In the genomic region with DNA sequence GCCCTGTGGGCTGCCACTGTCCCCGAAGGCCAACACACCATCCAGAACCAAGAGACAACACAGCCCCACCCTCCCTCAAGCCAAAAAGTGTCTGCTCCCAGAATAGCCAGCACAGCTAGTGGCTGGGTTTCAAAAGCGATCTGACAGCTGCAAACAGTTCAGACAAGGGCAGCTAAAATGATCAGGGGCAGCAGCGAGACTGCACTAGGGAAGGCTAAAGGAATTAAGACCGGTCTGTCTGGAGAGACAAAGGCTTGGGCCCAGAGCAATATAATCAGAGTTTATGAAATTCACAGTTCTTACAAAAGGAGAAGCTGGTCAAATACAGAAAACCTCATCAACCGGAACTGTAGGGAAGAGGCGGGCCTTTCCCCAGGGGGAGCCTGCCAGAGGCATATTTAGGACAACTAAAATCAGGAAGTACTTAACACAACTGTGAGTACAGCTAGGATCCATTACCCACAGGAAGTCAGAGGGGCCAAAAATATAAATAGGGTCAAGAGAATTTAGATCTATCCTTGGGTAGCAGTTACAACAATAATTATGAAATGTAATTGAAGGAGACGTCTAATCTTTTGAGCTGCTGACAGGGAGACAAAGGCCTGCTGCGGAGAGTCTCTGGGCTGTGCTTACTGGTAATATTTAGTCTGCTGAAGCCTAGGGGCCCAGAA, we compare ENCODE assay signal across 8 mouse cellular contexts. TPM values are rescaled to one million over a fixed set of nuclear protein-coding genes. Genes with fewer than 3 reads are reported as not detected.
A peak's percentile ranks its signal among the peaks of the same experiment; 100 is the strongest.
DNase-seq lines count a peak whose midpoint lies in the region; ATAC-seq and TF ChIP-seq lines count a peak whose summit lies in the region.

No protein-coding gene starts in this region.

- H3K9me3 ChIP-seq in embryonic facial prominence, embryonic 10.5 days, result peaks cover 7% of the 10 kb centered on the region; the same call in 1 of the 2 replicates
- no peaks in the 10 kb centered on the region for H3K9me3 ChIP-seq in heart, embryonic 12.5 days (replicated peaks)
- no peaks in the 10 kb centered on the region for H3K9me3 ChIP-seq in kidney, embryonic 14.5 days (ENCODE audit: control insufficient read depth, low read length)

- TF ChIP-seq CTCF in cerebellum, adult 2 months (IDR thresholded peaks at IDR 0.05; ENCODE audit: borderline replicate concordance, insufficient read depth, low read depth, low read length), result no peak

- 30% methylated on average over 8 of the region's 8 CpGs for WGBS in cerebellum, adult 2 months
- 30% methylated on average over 8 of the region's 8 CpGs for WGBS in embryonic facial prominence, embryonic 10.5 days
- WGBS in heart, embryonic 12.5 days, result 29% methylated on average over 8 of the region's 8 CpGs
- WGBS in kidney, embryonic 14.5 days, result 53% methylated on average over 8 of the region's 8 CpGs

- no peaks in the 10 kb centered on the region for H3K27me3 ChIP-seq in cerebellum, adult 2 months (ENCODE audit: control insufficient read depth, insufficient read depth, low read length)
- H3K27me3 ChIP-seq in embryonic facial prominence, embryonic 10.5 days (replicated peaks; ENCODE audit: low read depth, poor library complexity, severe bottlenecking), result peaks cover 53% of the 10 kb centered on the region
- peaks cover 14% of the 10 kb centered on the region for H3K27me3 ChIP-seq in heart, embryonic 12.5 days (replicated peaks)
- H3K27me3 ChIP-seq in kidney, embryonic 14.5 days (ENCODE audit: control insufficient read depth, insufficient read depth, low read length), result peaks cover 16% of the 10 kb centered on the region

- 0 out of 2 replicates have a peak overlapping the region, but pooled peaks have one; percentile 24 for H3K27ac ChIP-seq in cerebellum, adult 2 months (ENCODE audit: insufficient read depth, low read length)
- peak overlapping the region; percentile 81 for H3K27ac ChIP-seq in embryonic facial prominence, embryonic 10.5 days (replicated peaks)
- H3K27ac ChIP-seq in heart, embryonic 12.5 days (ENCODE audit: poor library complexity, severe bottlenecking), result peak overlapping the region; percentile 91
- peak overlapping the region; percentile 42; the same call in 1 of the 2 replicates for H3K27ac ChIP-seq in kidney, embryonic 14.5 days (ENCODE audit: low read depth, low read length)

- TF ChIP-seq POLR2A in cerebellum, adult 2 months (IDR thresholded peaks at IDR 0.05; ENCODE audit: borderline replicate concordance, insufficient read depth, low read length), result no peak

- peaks cover 10% of the 10 kb centered on the region for H3K36me3 ChIP-seq in embryonic facial prominence, embryonic 10.5 days (replicated peaks)
- H3K36me3 ChIP-seq in heart, embryonic 12.5 days, result peaks cover 25% of the 10 kb centered on the region
- H3K36me3 ChIP-seq in kidney, embryonic 14.5 days (ENCODE audit: control insufficient read depth, insufficient read depth, low read length), result no peaks in the 10 kb centered on the region

- peak in 1 of 2 experiments; percentile 45 for DNase-seq in cerebellum, adult 2 months
- no peak for DNase-seq in cerebellum, adult 18-20 months
- DNase-seq in embryonic facial prominence, embryonic 10.5 days (ENCODE audit: low spot score), result peak; percentile 49
- peak; percentile 89 for DNase-seq in lung, postnatal 10 days
- peak; percentile 75 to 81 for DNase-seq in spleen, postnatal 36 days (ENCODE audit: low spot score in 2 of 2)
- DNase-seq in left cerebral cortex, adult 18-20 months (ENCODE audit: low spot score in 2 of 2), result no peak

- no peak overlapping the region for H3K4me3 ChIP-seq in cerebellum, adult 2 months (replicated peaks; ENCODE audit: insufficient read depth, low read depth, low read length)
- H3K4me3 ChIP-seq in embryonic facial prominence, embryonic 10.5 days, result no peak overlapping the region
- no peak overlapping the region for H3K4me3 ChIP-seq in heart, embryonic 12.5 days
- no peak overlapping the region for H3K4me3 ChIP-seq in kidney, embryonic 14.5 days (ENCODE audit: low read length)

- peaks cover 36% of the 10 kb centered on the region for H3K4me1 ChIP-seq in cerebellum, adult 2 months (ENCODE audit: control insufficient read depth, insufficient read depth, low read length)
- H3K4me1 ChIP-seq in embryonic facial prominence, embryonic 10.5 days, result peaks cover 36% of the 10 kb centered on the region
- peaks cover 38% of the 10 kb centered on the region for H3K4me1 ChIP-seq in heart, embryonic 12.5 days (replicated peaks)
- H3K4me1 ChIP-seq in kidney, embryonic 14.5 days (ENCODE audit: control insufficient read depth, insufficient read depth, low read length), result peaks cover 13% of the 10 kb centered on the region; the same call in 1 of the 2 replicates

- 0 out of 2 replicates have a peak, but pooled peaks have one; percentile 43 for ATAC-seq in heart, embryonic 12.5 days (ENCODE audit: insufficient number of reproducible peaks, low FRiP score)
- ATAC-seq in kidney, embryonic 14.5 days (ENCODE audit: low FRiP score, low TSS enrichment), result no peak

- 0 out of 2 replicates have a peak overlapping the region, but pooled peaks have one; percentile 14 for H3K4me2 ChIP-seq in heart, embryonic 12.5 days
- H3K4me2 ChIP-seq in kidney, embryonic 14.5 days (replicated peaks; ENCODE audit: low read depth, low read length), result no peak overlapping the region

- peak overlapping the region; percentile 48; the same call in 1 of the 2 replicates for H3K9ac ChIP-seq in heart, embryonic 12.5 days
- 0 out of 2 replicates have a peak overlapping the region, but pooled peaks have one; percentile 2 for H3K9ac ChIP-seq in kidney, embryonic 14.5 days (ENCODE audit: low read depth, low read length)

RNA-seq across cellular contexts. Expression of a gene that starts 12.9 kb away (rescaled TPM):
- polyA plus RNA-seq in cerebellum, adult 2 months (2012; rRNA removed), result 0.06 TPM in 1 of 2 replicates, not detected in the other
- polyA plus RNA-seq in embryonic facial prominence, embryonic 10.5 days (2016; fragmentation: Nextera tagmentation; extraction: Ambion mirVana), result 0.62 and 3.1 TPM in 2 replicates
- polyA plus RNA-seq in heart, embryonic 12.5 days (2016; fragmentation: Nextera tagmentation; extraction: Ambion mirVana), result 1.2 and 2.1 TPM in 2 replicates
- 0.97 and 1.4 TPM in 2 replicates for polyA plus RNA-seq in kidney, embryonic 14.5 days (2014; fragmentation: Nextera tagmentation; extraction: Ambion mirVana)
- not detected for total RNA-seq in left cerebral cortex, adult 18-20 months (2021)

RNA-seq across cellular contexts. Expression of a gene that starts 30.0 kb away (rescaled TPM):
- polyA plus RNA-seq in cerebellum, adult 2 months (2012; rRNA removed), result 192 and 220 TPM in 2 replicates
- polyA plus RNA-seq in embryonic facial prominence, embryonic 10.5 days (2016; fragmentation: Nextera tagmentation; extraction: Ambion mirVana), result 2.4 and 2.5 TPM in 2 replicates
- 17.1 and 17.3 TPM in 2 replicates for polyA plus RNA-seq in heart, embryonic 12.5 days (2016; fragmentation: Nextera tagmentation; extraction: Ambion mirVana)
- polyA plus RNA-seq in kidney, embryonic 14.5 days (2014; fragmentation: Nextera tagmentation; extraction: Ambion mirVana), result 1.6 and 2.7 TPM in 2 replicates
- total RNA-seq in left cerebral cortex, adult 18-20 months (2021), result 10 to 100 TPM; 44.2 to 45.4 TPM

RNA-seq across cellular contexts. Expression of a gene that starts 59.1 kb away (rescaled TPM):
- polyA plus RNA-seq in cerebellum, adult 2 months (2012; rRNA removed), result 66.2 and 68.4 TPM in 2 replicates
- 119 and 126 TPM in 2 replicates for polyA plus RNA-seq in embryonic facial prominence, embryonic 10.5 days (2016; fragmentation: Nextera tagmentation; extraction: Ambion mirVana)
- polyA plus RNA-seq in heart, embryonic 12.5 days (2016; fragmentation: Nextera tagmentation; extraction: Ambion mirVana), result 67.6 and 73.8 TPM in 2 replicates
- 57.0 and 91.3 TPM in 2 replicates for polyA plus RNA-seq in kidney, embryonic 14.5 days (2014; fragmentation: Nextera tagmentation; extraction: Ambion mirVana)
- total RNA-seq in left cerebral cortex, adult 18-20 months (2021), result 10 to 100 TPM; 65.6 to 69.1 TPM

Comparison
In these comparisons a context has a peak if more than half of its experiments do, and no peak if none do; other contexts are left out.
1. DNase-seq: peak in embryonic facial prominence, embryonic 10.5 days (single experiment), lung, postnatal 10 days (single experiment) and spleen, postnatal 36 days (2 of 2); none in cerebellum, adult 18-20 months (0 of 2) and left cerebral cortex, adult 18-20 months (0 of 2).
2. H3K27ac ChIP-seq: peak in every context shown above with its lines; median percentile 91 in heart, embryonic 12.5 days; 81 in embryonic facial prominence, embryonic 10.5 days; 42 in kidney, embryonic 14.5 days; 24 in cerebellum, adult 2 months.
3. RNA of a gene that starts 30.0 kb away (polyA plus RNA-seq): 192 to 220 TPM in cerebellum, adult 2 months; 17.1 to 17.3 TPM in heart, embryonic 12.5 days, 1.6 to 2.7 TPM in kidney, embryonic 14.5 days and 2.4 to 2.5 TPM in embryonic facial prominence, embryonic 10.5 days; every median in the first group is over 10 times any median in the second.